Mouse (Mus musculus): Measurements from ENCODE around the gene Asf1b.

Asf1b gene

DNA sequence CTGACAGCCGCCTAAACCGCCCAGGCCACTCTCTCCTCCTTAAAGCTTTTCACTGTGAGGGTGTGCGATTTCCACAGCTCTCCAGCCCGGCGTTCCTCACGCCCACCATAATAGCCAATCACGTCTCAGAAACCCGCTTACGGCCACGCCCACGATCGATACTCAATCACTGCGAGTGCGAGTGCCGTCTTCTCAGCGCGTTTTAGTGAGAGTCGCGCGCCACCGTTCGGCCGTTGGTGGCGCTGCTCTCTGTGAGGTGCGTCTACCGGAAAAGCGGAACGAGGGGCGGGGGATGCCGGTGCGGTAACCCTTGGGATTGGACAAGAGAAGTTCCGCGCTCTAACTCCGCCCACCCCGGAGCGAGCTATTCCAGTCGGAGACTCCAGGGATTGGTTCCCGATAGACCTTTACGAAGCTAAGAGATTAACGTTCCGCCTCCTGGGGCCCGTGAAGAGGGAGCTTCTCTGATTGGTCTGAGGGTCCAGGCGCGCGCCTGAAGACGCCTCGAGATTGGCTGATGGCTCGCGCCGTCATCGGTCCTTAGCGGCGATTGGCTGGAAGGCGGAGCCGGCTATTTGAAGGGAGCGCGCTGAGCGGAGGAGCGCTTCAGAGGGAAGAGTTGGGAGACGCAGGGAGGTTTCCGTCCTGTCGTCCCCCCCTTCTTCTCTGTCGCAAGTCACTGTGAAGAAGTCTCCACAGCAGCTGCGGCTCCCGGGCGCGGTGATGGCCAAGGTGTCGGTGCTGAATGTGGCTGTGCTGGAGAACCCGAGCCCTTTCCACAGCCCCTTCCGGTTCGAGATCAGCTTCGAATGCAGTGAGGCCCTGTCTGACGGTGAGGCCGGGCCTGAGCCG, at the start of gene Asf1b, which contains the start of gene Gm10644:
Gene Asf1b (plus strand): TSS at position 402 of the 852 bp plus-strand sequence.
Gene Gm10644 (minus strand): TSS at position 100 of the 852 bp plus-strand sequence.
- DNase-seq (ENCODE audit: low read depth, low spot score), result peak; percentile 100

DNA sequence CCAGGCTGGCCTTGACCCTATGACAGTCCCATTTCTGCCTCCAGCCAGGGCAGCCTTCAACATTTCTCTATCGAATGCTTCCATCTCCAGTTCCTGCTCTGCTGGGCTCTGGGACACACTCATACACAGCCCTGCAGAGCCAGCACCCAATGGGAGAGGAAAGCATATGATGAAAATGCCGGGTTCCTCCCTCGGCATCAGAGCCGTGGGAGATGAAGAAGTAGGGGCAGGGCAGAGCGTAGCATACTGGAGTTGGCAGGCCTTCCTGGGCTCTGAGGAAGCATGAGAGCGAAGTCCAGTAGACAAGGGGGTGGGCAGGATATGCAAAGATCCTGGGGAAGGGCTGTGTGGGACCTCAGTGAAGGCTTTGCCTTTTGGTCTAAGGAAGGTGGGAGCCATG, 46.7 kb upstream of the Asf1b start:
- DNase-seq (ENCODE audit: low read depth, low spot score), result no peak

DNA sequence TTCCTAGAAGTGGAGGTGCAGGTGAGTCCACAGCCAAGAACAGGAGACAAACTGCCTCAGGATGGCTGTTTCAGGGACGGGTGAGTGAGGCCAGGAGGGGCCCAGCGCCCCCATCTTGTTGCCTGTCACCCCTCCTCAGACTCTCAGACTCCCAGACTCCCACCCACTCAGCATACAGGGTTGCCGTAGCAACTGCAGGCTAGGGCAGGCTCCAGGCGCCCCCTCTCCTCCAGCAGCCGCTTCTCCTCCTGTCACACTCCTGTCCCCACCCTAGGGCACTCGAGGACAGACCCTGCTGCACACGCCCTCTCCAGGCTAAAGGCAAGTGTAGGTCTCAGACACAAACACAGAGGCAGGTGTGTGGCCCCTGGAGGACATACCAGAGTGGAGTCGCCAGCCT, 46.0 kb upstream of the Asf1b start:
- no peak for DNase-seq (ENCODE audit: low read depth, low spot score)

DNA sequence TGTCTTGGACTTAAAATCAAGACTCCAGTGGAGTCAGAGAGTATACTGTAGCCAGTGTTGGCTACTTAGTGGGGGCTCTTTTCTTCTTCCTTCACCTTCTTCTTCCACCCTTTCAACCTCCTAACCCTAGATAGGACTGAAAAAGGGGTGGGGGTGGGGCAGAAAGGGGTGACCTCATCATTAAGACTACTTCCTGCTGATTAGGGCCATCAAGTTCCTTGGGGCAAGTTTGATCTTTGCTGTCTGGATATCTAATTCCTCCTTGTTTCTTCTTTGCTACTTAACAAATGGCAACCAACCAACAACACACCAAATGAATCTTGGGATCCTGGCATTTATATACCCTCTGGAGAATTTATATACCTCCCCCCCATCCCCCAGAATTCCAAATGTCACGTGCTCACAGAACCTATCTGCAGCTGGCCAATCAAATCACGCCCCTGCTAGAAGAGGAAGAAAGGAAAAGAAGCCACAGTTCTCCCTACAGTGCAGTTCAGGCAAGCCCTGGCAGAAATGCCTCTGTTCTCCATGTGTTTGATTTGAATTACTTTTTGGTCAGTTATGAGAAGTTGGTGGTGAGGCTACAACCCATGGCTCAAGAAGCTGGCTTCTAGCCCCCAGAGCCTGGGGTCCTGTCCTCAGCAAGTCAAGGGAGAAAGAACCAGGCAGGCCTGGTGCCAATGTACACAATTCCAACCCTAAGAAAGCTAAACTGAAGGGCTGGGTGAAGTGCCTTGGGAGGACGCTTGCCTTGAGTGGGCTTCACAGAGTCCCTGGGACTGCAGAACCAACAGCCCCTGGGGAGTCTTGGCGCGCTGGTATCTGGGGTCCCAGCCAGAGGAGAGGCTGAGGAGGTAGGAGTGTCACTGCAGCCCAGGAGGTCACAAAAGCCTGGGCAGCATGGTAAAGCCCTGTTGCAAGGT, 43.2 kb upstream of the Asf1b start:
- no peak for DNase-seq (ENCODE audit: low read depth, low spot score)

DNA sequence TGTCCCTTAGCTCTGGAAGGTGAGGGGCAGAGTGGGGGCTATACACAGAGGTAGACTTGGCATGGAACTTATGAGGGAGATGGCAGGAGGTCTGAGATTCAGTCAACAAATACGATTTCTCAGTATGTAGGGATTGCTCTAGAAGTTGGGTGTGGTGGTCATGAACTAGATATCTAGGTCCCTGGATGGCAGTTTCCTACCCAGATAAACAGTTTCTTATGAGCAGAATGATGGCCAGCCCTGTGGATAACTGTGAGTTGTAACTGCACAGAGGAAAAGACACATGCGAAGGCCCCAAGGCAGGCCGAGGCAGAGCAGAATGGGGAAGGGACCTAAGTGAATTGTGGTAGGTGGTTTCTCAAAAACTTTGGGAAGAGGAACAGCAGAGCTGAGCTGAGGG, 41.1 kb upstream of the Asf1b start:
- no peak for DNase-seq (ENCODE audit: low read depth, low spot score)

DNA sequence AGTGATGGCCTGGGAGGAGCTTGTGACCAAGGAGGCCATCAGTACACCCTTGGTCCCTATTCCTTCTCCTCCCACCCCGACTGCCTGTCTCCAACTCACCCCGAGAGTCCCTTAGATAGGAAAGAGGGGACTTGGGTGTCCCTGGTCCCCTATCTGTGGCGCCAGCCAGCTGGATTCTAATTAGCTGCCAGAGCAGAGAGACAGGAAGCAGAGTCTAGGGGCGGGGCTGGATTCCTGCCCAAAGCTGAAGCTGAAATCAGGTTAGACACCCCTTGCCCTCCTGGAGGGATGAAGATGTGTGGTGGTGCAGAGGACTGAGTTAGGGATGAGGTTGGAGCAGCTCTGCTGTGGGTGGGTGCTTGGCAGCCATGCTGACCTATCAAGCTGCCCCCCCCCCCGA, 40.4 kb upstream of the Asf1b start:
- no peak for DNase-seq (ENCODE audit: low read depth, low spot score)

DNA sequence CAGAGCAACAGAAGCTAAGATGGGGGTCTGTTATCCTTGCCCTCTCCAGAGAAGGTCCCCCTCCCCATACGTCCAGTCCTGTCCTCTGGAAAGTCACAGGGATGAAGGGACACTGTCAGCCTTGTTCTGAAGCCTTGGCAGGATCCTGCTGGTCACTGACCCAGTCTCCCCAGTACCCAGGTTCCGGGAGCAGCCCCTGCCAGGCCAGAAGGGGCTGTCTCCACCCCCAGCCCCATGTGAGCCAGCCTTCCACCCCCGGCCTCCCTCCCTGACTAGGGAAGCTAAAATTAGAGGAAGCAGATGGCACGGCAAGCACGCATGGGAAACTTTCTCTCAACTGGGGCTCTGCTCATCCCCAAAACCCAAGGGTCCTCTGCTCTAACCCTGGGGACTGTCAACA, 39.3 kb upstream of the Asf1b start:
- DNase-seq (ENCODE audit: low read depth, low spot score), result no peak

DNA sequence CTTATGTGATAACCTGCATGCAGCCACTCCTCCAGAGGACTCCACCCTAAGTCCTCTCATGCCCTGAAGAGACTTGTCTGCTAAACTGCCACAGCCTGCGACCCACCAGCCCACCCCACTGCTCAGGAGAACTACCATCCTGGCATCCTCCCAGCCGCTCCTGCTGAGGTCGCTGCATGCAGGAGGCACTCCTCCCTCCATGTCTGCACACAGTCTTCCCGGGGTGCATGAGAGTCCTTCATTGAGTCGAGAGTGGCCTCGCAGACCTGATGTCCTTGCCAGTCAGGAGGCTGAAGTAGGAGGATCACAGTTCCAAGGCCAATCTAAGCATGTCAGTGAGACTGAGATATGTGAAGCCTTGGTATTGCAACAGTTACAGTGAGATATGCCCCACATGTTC, 37.7 kb upstream of the Asf1b start:
- DNase-seq (ENCODE audit: low read depth, low spot score), result no peak

DNA sequence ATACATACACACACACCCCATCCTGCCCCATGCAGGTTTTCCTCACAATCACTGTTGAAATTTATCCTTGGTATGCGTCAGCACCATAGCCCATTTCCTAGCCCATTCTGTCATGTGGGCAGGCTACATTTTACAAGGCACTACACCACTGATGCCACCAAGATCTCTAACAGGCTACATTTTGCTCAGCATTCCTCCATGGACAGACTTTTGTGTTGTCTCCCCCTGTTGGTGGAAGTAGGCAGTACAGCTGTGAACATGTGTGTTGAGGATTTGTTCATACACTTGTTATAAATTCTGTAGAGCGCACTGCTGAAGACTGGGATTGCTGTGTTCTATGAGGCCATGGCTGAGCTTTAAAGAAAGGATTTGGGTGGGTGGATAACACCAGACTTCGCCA, 33.7 kb upstream of the Asf1b start:
- DNase-seq (ENCODE audit: low read depth, low spot score), result peak; percentile 86

DNA sequence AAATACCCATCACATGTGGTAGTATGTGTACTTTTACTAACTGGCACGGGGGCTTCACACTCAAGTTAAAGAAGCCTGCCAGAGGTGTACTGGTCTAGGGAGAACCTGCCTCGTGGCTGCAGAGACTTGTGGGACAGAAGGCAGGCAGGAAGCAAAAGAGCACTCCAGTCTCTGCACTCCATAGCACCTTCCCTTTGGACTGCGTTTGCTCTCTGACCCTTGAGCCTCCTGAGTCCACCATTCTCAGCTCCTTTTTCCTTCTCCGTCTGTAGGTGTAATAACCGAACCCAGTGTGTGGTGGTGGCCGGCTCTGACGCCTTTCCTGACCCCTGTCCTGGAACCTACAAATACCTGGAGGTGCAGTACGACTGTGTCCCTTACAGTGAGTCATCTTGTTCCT, 32.6 kb upstream of the Asf1b start:
- no peak for DNase-seq (ENCODE audit: low read depth, low spot score)

DNA sequence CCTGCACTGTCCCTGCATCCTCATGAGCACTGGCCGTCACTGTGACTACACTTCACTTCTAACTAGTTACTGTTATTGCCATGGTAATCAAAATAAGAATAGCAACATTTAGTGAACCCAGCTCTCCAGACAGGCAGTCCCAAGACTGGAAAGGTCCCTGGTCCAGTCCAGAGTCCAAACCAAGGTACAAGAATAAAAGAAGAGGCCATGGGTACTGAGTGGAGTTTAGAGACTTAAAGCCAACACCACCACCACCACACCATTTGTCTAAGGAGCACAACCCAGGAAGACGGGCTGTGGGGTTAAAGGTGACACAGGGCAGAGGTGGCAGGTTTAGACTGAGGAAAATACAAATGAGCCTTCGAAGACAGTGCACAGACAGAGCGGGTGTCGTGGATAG, 30.7 kb upstream of the Asf1b start:
- no peak for DNase-seq (ENCODE audit: low read depth, low spot score)

DNA sequence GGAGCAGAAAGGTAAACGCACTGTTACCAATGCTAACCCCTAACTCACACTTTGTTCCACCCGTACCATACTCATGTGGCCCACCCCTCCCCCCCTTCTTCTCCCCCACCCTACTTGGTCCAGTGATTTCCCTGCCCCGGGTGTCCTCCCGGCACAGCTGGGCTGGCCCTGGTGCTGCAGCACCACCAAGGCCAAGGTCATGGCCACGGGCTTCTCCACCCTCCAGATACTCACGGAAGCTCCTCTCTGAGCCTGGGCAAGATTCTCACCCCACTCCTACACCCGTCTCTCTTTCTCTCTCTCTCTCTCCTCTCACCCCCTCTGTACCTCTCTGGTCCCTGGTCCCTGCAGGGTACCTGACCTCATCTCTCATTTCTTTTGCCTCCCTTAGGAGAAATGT, 29.0 kb upstream of the Asf1b start:
- DNase-seq (ENCODE audit: low read depth, low spot score), result no peak

DNA sequence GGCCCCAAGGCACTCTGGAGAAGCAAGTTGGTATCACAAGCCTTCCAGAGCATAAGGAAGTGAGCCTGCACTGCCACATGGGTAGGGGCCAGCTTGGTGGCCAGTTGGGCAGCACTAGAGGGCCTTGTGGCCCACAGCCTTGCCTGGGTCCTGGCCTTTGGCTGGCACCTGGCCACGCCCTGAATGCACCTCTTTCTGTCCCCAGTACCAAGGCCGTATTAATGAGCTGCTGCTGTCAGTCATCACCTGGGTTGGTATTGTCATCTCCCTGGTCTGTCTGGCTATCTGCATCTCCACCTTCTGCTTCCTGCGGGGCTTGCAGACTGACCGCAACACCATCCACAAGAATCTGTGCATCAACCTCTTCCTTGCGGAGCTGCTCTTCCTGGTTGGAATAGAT, 21.1 kb upstream of the Asf1b start:
- DNase-seq (ENCODE audit: low read depth, low spot score), result no peak

DNA sequence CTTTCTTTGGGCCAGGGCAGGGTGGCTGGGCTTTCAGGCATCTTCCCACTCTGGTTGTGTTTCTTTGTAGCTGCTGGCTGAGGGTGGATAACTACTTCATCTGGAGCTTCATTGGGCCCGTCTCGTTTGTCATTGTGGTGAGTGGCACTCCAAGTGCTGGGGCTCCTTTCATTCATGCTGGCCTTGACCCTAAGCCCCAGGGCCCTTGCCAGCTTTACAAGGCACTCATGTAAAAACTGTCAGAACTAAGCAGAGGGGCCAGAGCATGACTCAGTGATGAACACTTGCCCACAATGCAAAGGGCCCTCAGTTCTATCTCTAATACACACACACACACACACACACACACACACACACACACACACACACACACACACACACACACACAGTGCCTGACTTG, 20.3 kb upstream of the Asf1b start:
- no peak for DNase-seq (ENCODE audit: low read depth, low spot score)

DNA sequence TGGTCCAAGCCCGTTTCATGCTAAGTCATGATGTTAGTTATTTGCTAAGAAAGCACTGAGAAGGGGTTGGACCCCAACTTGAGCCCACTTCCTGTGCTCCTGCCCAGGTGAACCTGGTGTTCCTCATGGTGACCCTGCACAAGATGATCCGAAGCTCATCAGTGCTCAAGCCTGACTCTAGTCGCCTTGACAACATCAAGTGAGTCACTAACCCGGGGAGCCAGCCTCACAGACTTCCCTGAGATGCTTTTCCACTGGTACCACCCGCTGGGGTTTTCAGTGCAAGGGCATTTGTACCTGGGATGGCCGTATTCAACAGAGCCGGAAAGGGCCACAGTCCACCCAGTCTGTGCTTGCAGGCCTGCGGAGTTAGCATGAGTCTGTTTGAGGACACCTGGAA, 19.9 kb upstream of the Asf1b start:
- DNase-seq (ENCODE audit: low read depth, low spot score), result no peak

DNA sequence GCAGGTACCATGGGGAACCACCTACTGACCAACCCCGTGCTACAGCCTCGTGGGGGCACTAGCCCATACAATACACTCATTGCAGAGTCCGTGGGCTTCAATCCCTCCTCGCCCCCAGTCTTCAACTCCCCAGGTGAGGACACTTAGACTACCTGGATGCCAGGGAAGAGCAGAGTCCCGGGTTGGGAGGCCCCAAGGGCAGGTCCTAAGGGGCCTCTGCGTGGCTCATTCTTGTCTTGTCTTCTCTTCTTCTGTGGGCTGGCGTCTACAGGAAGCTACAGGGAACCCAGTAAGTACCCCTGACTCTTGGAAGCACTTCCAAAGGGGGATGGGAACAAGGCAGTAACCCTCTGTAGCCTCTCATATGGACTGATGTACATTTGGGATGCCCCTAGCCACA, 17.7 kb upstream of the Asf1b start:
- DNase-seq (ENCODE audit: low read depth, low spot score), result no peak

DNA sequence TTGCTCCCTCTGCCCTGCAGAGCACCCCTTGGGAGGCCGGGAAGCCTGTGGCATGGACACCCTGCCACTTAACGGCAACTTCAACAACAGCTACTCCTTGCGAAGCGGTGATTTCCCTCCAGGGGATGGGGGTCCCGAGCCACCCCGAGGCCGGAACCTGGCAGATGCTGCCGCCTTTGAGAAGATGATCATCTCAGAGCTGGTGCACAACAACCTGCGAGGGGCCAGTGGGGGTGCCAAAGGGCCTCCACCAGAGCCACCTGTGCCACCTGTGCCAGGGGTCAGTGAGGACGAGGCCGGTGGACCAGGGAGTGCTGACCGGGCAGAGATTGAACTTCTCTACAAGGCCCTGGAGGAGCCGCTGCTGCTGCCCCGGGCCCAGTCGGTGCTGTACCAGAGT, 17.0 kb upstream of the Asf1b start:
- DNase-seq (ENCODE audit: low read depth, low spot score), result no peak

DNA sequence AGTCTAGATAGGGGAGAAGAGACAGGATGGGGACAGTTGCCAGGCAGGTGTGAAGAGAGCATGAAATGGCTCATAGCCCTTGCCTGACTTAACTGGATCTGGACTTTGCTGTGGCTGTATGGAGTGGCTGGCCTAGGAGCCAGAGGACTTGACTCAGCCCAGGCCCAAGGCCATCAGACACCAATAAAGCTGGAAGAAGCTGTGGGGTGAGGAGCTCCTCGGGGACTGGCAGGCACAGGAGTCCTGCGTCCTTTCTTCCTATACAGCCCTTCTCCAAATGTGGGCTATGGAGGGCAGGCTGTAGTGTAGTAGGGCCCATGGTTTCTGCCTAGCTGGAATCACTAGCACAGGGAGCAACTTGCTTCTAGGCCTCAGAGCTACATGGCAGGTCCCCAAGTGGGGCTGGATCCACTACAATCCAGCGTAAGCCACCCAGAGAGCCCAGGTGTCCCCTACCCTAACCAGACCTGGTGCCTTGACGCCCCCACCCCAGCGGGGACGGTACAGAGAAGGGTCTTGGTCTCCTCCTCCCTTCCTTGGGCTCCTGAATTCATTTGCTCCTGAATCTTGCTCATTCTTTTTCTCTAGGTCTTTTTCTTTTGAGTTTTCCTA, 14.1 kb upstream of the Asf1b start:
- DNase-seq (ENCODE audit: low read depth, low spot score), result no peak

DNA sequence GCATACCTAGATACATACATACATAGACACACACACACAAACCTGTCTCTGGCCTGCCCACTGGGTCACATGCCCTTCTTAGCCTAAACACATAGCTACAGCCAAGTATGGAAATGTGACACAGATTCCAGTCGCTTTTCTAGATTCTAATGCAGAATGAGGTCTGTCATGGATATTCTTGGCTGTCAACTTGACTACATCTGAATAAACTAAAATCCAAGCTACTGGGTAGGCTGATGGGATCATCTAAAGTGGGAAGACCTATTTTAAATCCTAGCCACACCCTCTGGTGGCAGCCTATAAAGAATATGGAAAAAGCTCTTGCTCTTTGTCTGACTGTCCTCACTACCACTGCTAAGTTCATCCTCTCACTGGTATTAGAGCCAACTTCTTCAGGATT, 12.9 kb upstream of the Asf1b start:
- no peak for DNase-seq (ENCODE audit: low read depth, low spot score)

DNA sequence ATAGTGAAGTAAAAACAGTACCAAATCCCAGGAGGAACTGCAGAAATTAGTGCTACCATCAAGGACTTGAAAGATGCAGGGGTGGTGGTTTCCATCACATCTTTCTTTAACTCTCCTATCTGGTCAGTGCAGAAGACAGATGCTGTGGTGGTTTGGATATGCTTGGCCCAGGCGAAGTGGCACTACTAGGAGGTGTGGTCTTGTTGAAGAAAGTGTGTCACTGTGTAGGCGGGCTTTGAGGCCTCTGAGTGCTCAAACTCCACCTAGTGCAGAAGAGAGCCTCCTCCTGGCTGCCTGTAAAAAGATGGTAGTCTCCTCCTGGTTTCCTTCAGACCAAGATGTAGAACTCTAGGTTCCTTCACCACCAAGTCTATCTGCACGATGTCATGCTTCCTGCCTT, 9.8 kb upstream of the Asf1b start:
- DNase-seq (ENCODE audit: low read depth, low spot score), result no peak

DNA sequence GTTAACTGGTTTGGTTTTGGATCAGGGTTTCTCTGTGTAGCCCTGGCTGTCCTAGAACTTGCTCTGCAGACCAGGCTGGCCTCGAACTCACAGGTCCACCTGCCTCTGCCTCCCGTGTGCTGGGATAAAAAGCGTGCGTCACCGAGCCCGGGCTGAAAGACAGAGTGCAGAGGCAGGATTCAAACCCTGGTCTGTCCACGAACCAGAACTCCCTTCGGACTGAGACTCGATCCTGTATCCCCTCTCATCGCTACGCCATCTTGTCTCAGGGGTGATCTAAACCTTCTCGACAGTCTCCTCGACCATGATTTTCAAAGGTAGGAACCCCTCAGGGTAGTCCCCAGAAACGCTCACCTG, 580 bp upstream of the Asf1b start:
- no peak for DNase-seq (ENCODE audit: low read depth, low spot score)

DNA sequence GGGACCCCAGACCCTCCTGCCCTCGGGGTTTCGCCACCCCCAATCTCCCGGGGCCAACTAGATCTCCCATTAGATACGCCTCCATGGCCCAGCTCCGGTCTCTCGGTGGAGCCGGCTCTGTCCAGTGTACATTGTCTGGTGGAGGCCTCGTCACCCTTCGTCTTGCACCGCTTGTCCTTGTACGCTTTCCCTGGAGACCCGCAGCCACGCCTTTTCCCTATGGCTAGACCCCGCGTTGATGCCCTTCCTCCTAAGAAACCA, 581 bp downstream of the Asf1b start:
- DNase-seq (ENCODE audit: low read depth, low spot score), result no peak

DNA sequence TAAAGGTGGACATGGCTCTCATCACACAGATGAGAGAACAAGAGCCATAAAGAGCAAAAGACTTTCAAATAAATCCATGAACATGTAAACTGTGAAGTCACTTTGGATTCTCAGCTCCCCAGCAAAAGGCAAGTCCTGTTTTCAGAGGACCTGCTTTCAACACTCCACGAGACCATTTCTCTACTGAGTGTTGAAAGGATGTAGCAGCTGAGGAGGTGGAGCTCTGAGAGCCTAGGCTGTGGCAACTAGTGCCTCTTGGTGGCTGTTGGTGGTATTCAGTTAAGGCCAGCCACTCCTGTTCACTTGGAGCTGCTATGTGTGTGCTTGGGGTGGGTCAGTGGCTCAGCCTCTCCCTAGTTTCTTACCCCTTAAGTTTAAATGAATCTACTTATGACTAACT, 1.5 kb downstream of the Asf1b start:
- peak; percentile 67 for DNase-seq (ENCODE audit: low read depth, low spot score)

All from R1 (cell line).